ENCODE assay signal across 9 mouse cellular contexts in the genomic region with DNA sequence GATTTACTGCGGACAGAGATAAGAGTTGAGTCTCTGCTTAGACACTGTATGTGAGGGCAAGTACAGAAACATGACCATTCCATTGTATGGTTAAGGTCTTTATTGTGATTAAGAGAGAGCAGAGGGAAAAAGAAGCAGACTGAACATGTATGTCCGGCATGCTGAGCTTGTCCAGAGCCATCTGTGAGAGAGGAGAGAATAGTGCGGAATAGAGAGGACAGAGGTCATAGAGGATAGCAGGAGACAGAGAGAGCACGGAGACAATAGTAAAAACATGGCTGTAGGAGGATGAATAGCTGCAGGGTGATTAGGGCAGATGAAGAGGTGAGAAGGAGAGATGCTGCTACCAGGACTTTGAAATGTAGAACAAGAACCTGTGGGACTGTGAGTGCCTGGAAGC.
DNase-seq lines count a peak whose midpoint lies in the region; ATAC-seq and TF ChIP-seq lines count a peak whose summit lies in the region.
"Had no signal": no experiment of that assay in that cellular context is flagged by ENCODE, and none has a peak within 500 bp of the region (broad histone marks: within the 10 kb centered on the region; RNA-seq: fewer than 3 reads in every experiment).

No protein-coding gene starts in this region.

- WGBS in kidney, embryonic 15.5 days = 26% methylated on average over 4 of the region's 4 CpGs
- 49% methylated on average over 4 of the region's 4 CpGs for WGBS in kidney, adult 2 months
- WGBS in forebrain, embryonic 15.5 days = 47% methylated on average over 4 of the region's 4 CpGs
- WGBS in hindbrain, embryonic 13.5 days = 41% methylated on average over 4 of the region's 4 CpGs
- 45% methylated on average over 4 of the region's 4 CpGs for WGBS in midbrain, embryonic 15.5 days

- H3K36me3 ChIP-seq in kidney, embryonic 15.5 days = no peaks in the 10 kb centered on the region
- H3K36me3 ChIP-seq in kidney, adult 2 months (ENCODE audit: control insufficient read depth, insufficient read depth, low read length) = no peaks in the 10 kb centered on the region
- H3K36me3 ChIP-seq in forebrain, embryonic 15.5 days = no peaks in the 10 kb centered on the region
- H3K36me3 ChIP-seq in hindbrain, embryonic 13.5 days = no peaks in the 10 kb centered on the region
- H3K36me3 ChIP-seq in midbrain, embryonic 15.5 days (replicated peaks) = no peaks in the 10 kb centered on the region

- 0 out of 2 replicates have a peak, but pooled peaks have one; percentile 19 for ATAC-seq in kidney, embryonic 15.5 days (replicated peaks; ENCODE audit: low FRiP score)
- ATAC-seq in forebrain, embryonic 15.5 days (replicated peaks) = 0 out of 2 replicates have a peak, but pooled peaks have one; percentile 20
- 0 out of 2 replicates have a peak, but pooled peaks have one; percentile 2 for ATAC-seq in hindbrain, embryonic 13.5 days (ENCODE audit: low FRiP score)
- peak; percentile 40; the same call in 1 of the 2 replicates for ATAC-seq in midbrain, embryonic 15.5 days (replicated peaks)
- no peak for ATAC-seq in CD4-positive, CD25-positive, alpha-beta regulatory T cell, adult 4 months

- H3K4me3 ChIP-seq in kidney, embryonic 15.5 days (replicated peaks) = no peak overlapping the region
- no peak overlapping the region for H3K4me3 ChIP-seq in kidney, adult 2 months (ENCODE audit: insufficient read depth, low read depth, low read length)
- H3K4me3 ChIP-seq in forebrain, embryonic 15.5 days = no peak overlapping the region
- no peak overlapping the region for H3K4me3 ChIP-seq in hindbrain, embryonic 13.5 days
- no peak overlapping the region for H3K4me3 ChIP-seq in midbrain, embryonic 15.5 days

- H3K4me1 ChIP-seq in kidney, embryonic 15.5 days = peaks cover 32% of the 10 kb centered on the region
- peaks cover 4% of the 10 kb centered on the region; the same call in 1 of the 2 replicates for H3K4me1 ChIP-seq in kidney, adult 2 months (ENCODE audit: control insufficient read depth, insufficient read depth, low read length)
- peaks cover 15% of the 10 kb centered on the region for H3K4me1 ChIP-seq in forebrain, embryonic 15.5 days
- H3K4me1 ChIP-seq in hindbrain, embryonic 13.5 days (replicated peaks) = peaks cover 27% of the 10 kb centered on the region
- peaks cover 14% of the 10 kb centered on the region for H3K4me1 ChIP-seq in midbrain, embryonic 15.5 days

- no peaks in the 10 kb centered on the region for H3K9me3 ChIP-seq in kidney, embryonic 15.5 days (replicated peaks)
- no peaks in the 10 kb centered on the region for H3K9me3 ChIP-seq in forebrain, embryonic 15.5 days
- no peaks in the 10 kb centered on the region for H3K9me3 ChIP-seq in hindbrain, embryonic 13.5 days
- H3K9me3 ChIP-seq in midbrain, embryonic 15.5 days = no peaks in the 10 kb centered on the region

- H3K27me3 ChIP-seq in kidney, embryonic 15.5 days = no peaks in the 10 kb centered on the region
- H3K27me3 ChIP-seq in kidney, adult 2 months (replicated peaks; ENCODE audit: control insufficient read depth, insufficient read depth, low read length) = no peaks in the 10 kb centered on the region
- no peaks in the 10 kb centered on the region for H3K27me3 ChIP-seq in forebrain, embryonic 15.5 days
- H3K27me3 ChIP-seq in hindbrain, embryonic 13.5 days = no peaks in the 10 kb centered on the region
- no peaks in the 10 kb centered on the region for H3K27me3 ChIP-seq in midbrain, embryonic 15.5 days (replicated peaks)

- TF ChIP-seq CTCF in kidney, adult 2 months (conservative IDR thresholded peaks at IDR 0.05; ENCODE audit: insufficient read depth, insufficient read length, low read depth, low read length) = no peak

- TF ChIP-seq POLR2A in kidney, adult 2 months (IDR thresholded peaks at IDR 0.05; ENCODE audit: low read depth, low read length) = no peak

- peak overlapping the region; percentile 63 for H3K27ac ChIP-seq in kidney, embryonic 15.5 days
- H3K27ac ChIP-seq in kidney, adult 2 months (ENCODE audit: insufficient read depth, low read depth, low read length) = no peak overlapping the region
- H3K27ac ChIP-seq in forebrain, embryonic 15.5 days (replicated peaks) = 0 out of 2 replicates have a peak overlapping the region, but pooled peaks have one; percentile 15
- peak overlapping the region; percentile 74 for H3K27ac ChIP-seq in hindbrain, embryonic 13.5 days
- H3K27ac ChIP-seq in midbrain, embryonic 15.5 days = peak overlapping the region; percentile 57

- H3K9ac ChIP-seq in kidney, embryonic 15.5 days = no peak overlapping the region
- no peak overlapping the region for H3K9ac ChIP-seq in forebrain, embryonic 15.5 days (replicated peaks)
- H3K9ac ChIP-seq in hindbrain, embryonic 13.5 days = no peak overlapping the region
- H3K9ac ChIP-seq in midbrain, embryonic 15.5 days = no peak overlapping the region

- DNase-seq in kidney, adult 2 months = no peak
- no peak for DNase-seq in natural killer cell, adult 2 months (ENCODE audit: low spot score in 2 of 2)
- DNase-seq: gastrocnemius, postnatal 25 days; thymus, adult 2 months had no signal

- H3K4me2 ChIP-seq in kidney, embryonic 15.5 days = peak overlapping the region; percentile 39
- 0 out of 2 replicates have a peak overlapping the region, but pooled peaks have one; percentile 0 for H3K4me2 ChIP-seq in forebrain, embryonic 15.5 days (replicated peaks)
- H3K4me2 ChIP-seq in hindbrain, embryonic 13.5 days = peak overlapping the region; percentile 17; the same call in 1 of the 2 replicates
- H3K4me2 ChIP-seq in midbrain, embryonic 15.5 days = no peak overlapping the region
